Mouse (Mus musculus) embryonic facial prominence, embryonic 14.5 days (tissue): ENCODE results near the gene Prss40. TPM values are rescaled to one million over a fixed set of nuclear protein-coding genes. Genes with fewer than 3 reads are reported as not detected.
A peak's percentile ranks its signal among the peaks of the same experiment; 100 is the strongest.

ENCODE experiments used
- ATAC-seq: fragments of 200-750 bp; cut with Nextera tagmentation; 2 replicates; pipeline ENCODE4 v1.8.0; 2017; ENCODE audit warnings: low read depth, moderate number of reproducible peaks, moderate TSS enrichment
- DNase-seq: peaks from one replicate; pipeline ENCODE4 v3.0.0-alpha.2; 2015; ENCODE audit warnings: low spot score
- H3K27ac ChIP-seq: fragments of 300-500 bp; sonication (generic); replicated peaks from 2 replicates; pipeline ENCODE4 v1.5.1; 2014; ENCODE audit warnings: low read depth, mild to moderate bottlenecking, low read length, moderate library complexity
- H3K27me3 ChIP-seq: fragments of 300-500 bp; sonication (generic); replicated peaks from 2 replicates; pipeline ENCODE4 v1.6.1; 2014; ENCODE audit warnings: low read length; ENCODE audit not compliant: control insufficient read depth, insufficient read depth
- H3K36me3 ChIP-seq: fragments of 300-500 bp; sonication (generic); 2 replicates; pipeline ENCODE4 v1.6.1; 2014; ENCODE audit warnings: low read length, mixed read lengths; ENCODE audit not compliant: control insufficient read depth, insufficient read depth
- H3K4me1 ChIP-seq: fragments of 300-500 bp; sonication (generic); 2 replicates; pipeline ENCODE4 v1.6.1; 2014; ENCODE audit warnings: antibody characterized with exemption, low read length; ENCODE audit not compliant: control insufficient read depth, insufficient read depth
- H3K4me2 ChIP-seq: fragments of 300-500 bp; sonication (generic); 2 replicates; pipeline ENCODE4 v1.6.1; 2014; ENCODE audit warnings: low read depth, mild to moderate bottlenecking, low read length, moderate library complexity, mixed read lengths
- H3K4me3 ChIP-seq: fragments of 300-500 bp; sonication (generic); 2 replicates; pipeline ENCODE4 v1.5.1; 2014; ENCODE audit warnings: low read depth, mild to moderate bottlenecking, low read length
- H3K9ac ChIP-seq: fragments of 300-500 bp; sonication (generic); 2 replicates; pipeline ENCODE4 v1.6.1; 2014; ENCODE audit warnings: low read depth, mild to moderate bottlenecking, low read length, moderate library complexity, mixed read lengths
- H3K9me3 ChIP-seq: fragments of 300-500 bp; sonication (generic); 2 replicates; pipeline ENCODE4 v1.6.1; 2016; ENCODE audit warnings: low read length; ENCODE audit not compliant: control insufficient read depth
- WGBS: fragments of 180-500 bp; shearing (Covaris S2); extraction: QIAGEN DNeasy Blood & Tissue Kit; methylation state at CpG from one replicate; pipeline ENCODE4 v1.1.7; 2014; 5-methylcytosine and 5-hydroxymethylcytosine counted together
- polyA plus RNA-seq: library from polyadenylated mRNA; unstranded; fragments of >200 nt; fragmentation: Nextera tagmentation; extraction: Ambion mirVana; gene quantifications from 2 replicates; pipeline ENCODE4 v1.2.1, GENCODE M21; 2014

Gene Prss40
- not detected in 2 replicates for polyA plus RNA-seq

GRCm38 (mm10) chr1:34560843-34561242 is at the start of gene Prss40:
TSS of gene Prss40 (minus strand) at chr1:34560943.
- H3K9me3 ChIP-seq = no peaks in the 10 kb centered on the region
- H3K4me2 ChIP-seq = no peak within 1 kb of the TSS
- ATAC-seq (no peak), DNase-seq (no peak)
- no peaks in the 10 kb centered on the region for H3K27me3 ChIP-seq
- H3K4me3 ChIP-seq = no peak within 1 kb of the TSS
- no peaks in the 10 kb centered on the region for H3K4me1 ChIP-seq
- 85% methylated on average over 15 of the region's 15 CpGs for WGBS
- H3K27ac ChIP-seq = no peak within 1 kb of the TSS
- H3K36me3 ChIP-seq = no peaks in the 10 kb centered on the region
- no peak within 1 kb of the TSS for H3K9ac ChIP-seq

- Histone ChIP-seq H3K9me3 (no peaks in the 10 kb centered on the region), H3K4me2 (no peak overlapping the region), H3K4me1 (no peaks in the 10 kb centered on the region), H3K27me3 (no peaks in the 10 kb centered on the region), H3K4me3 (no peak overlapping the region), H3K27ac (no peak overlapping the region), H3K36me3 (no peaks in the 10 kb centered on the region), H3K9ac (no peak overlapping the region)
- peak; percentile 85 for DNase-seq
- peak; percentile 70 for ATAC-seq
- 5% methylated on average over 8 of the region's 8 CpGs for WGBS
These were observed 41.6 kb upstream of the Prss40 start for GRCm38 (mm10) chr1:34602363-34602762.

- Histone ChIP-seq H3K4me1 (no peaks in the 10 kb centered on the region), H3K36me3 (no peaks in the 10 kb centered on the region), H3K9me3 (no peaks in the 10 kb centered on the region), H3K27me3 (no peaks in the 10 kb centered on the region), H3K9ac (no peak overlapping the region), H3K4me3 (no peak overlapping the region), H3K4me2 (no peak overlapping the region), H3K27ac (no peak overlapping the region)
- 64% methylated on average over 3 of the region's 3 CpGs for WGBS
- DNase-seq (no peak), ATAC-seq (no peak)
These were observed 40.7 kb upstream of the Prss40 start for GRCm38 (mm10) chr1:34601323-34602047.

- 73% methylated on average over 15 of the region's 15 CpGs for WGBS
- Histone ChIP-seq H3K9ac (no peak overlapping the region), H3K4me2 (no peak overlapping the region), H3K27me3 (no peaks in the 10 kb centered on the region), H3K9me3 (no peaks in the 10 kb centered on the region), H3K27ac (no peak overlapping the region), H3K36me3 (no peaks in the 10 kb centered on the region), H3K4me1 (no peaks in the 10 kb centered on the region), H3K4me3 (no peak overlapping the region)
- DNase-seq = no peak
- no peak for ATAC-seq
These were observed 39.3 kb upstream of the Prss40 start for GRCm38 (mm10) chr1:34600000-34600399.

- H3K4me2 ChIP-seq = no peak overlapping the region
- no peaks in the 10 kb centered on the region for H3K36me3 ChIP-seq
- WGBS = 76% methylated on average over 15 of the region's 22 CpGs
- H3K9me3 ChIP-seq = no peaks in the 10 kb centered on the region
- ATAC-seq = no peak
- H3K27ac ChIP-seq = no peak overlapping the region
- H3K27me3 ChIP-seq = no peaks in the 10 kb centered on the region
- H3K4me3 ChIP-seq = no peak overlapping the region
- no peaks in the 10 kb centered on the region for H3K4me1 ChIP-seq
- no peak for DNase-seq
- no peak overlapping the region for H3K9ac ChIP-seq
These were observed 26.8 kb upstream of the Prss40 start for GRCm38 (mm10) chr1:34587298-34588096.

GRCm38 (mm10) chr1:34584736-34585135 is 24.0 kb upstream of the Prss40 start:
- WGBS = 78% methylated on average over 4 of the region's 4 CpGs
- DNase-seq (no peak), ATAC-seq (no peak)
- no peak overlapping the region for H3K4me3 ChIP-seq
- peaks cover 12% of the 10 kb centered on the region; the same call in 1 of the 2 replicates for H3K27me3 ChIP-seq
- no peak overlapping the region for H3K27ac ChIP-seq
- no peaks in the 10 kb centered on the region for H3K9me3 ChIP-seq
- H3K36me3 ChIP-seq = no peaks in the 10 kb centered on the region
- H3K4me1 ChIP-seq = peaks cover 1% of the 10 kb centered on the region
- H3K4me2 ChIP-seq = no peak overlapping the region
- H3K9ac ChIP-seq = no peak overlapping the region

GRCm38 (mm10) chr1:34583821-34584263 is 23.1 kb upstream of the Prss40 start:
- no peak overlapping the region for H3K9ac ChIP-seq
- no peak overlapping the region for H3K4me2 ChIP-seq
- peak; percentile 12 for DNase-seq
- ATAC-seq = peak; percentile 24; the same call in 1 of the 2 replicates
- peaks cover 20% of the 10 kb centered on the region for H3K27me3 ChIP-seq
- 17% methylated on average over 4 of the region's 4 CpGs for whole genome bisulfite sequencing
- no peak overlapping the region for H3K27ac ChIP-seq
- no peaks in the 10 kb centered on the region for H3K36me3 ChIP-seq
- no peaks in the 10 kb centered on the region for H3K9me3 ChIP-seq
- peaks cover 3% of the 10 kb centered on the region for H3K4me1 ChIP-seq
- H3K4me3 ChIP-seq = no peak overlapping the region

GRCm38 (mm10) chr1:34582218-34582617 is 21.5 kb upstream of the Prss40 start:
- 63% methylated on average over 6 of the region's 6 CpGs for WGBS

More at GRCm38 (mm10) chr1:34582218-34582617, 21.5 kb upstream of the Prss40 start:
- Histone ChIP-seq H3K9me3 (no peaks in the 10 kb centered on the region), H3K9ac (no peak overlapping the region), H3K27ac (no peak overlapping the region), H3K4me2 (no peak overlapping the region), H3K36me3 (no peaks in the 10 kb centered on the region), H3K4me3 (no peak overlapping the region), H3K4me1 (peaks cover 3% of the 10 kb centered on the region), H3K27me3 (peaks cover 31% of the 10 kb centered on the region)
- ATAC-seq (no peak), DNase-seq (no peak)
